Mouse (Mus musculus): ENCODE data around the gene Chuk. TPM values are rescaled to one million over a fixed set of nuclear protein-coding genes. Genes with fewer than 3 reads are reported as not detected.

The Chuk gene
- 22.3 and 26.1 TPM in 2 replicates for polyA plus RNA-seq (2012; rRNA removed)

GRCm38 (mm10) chr19:44106831-44107660, at the start of gene Chuk:
TSS of gene Chuk (minus strand) at chr19:44107480.

DNA sequence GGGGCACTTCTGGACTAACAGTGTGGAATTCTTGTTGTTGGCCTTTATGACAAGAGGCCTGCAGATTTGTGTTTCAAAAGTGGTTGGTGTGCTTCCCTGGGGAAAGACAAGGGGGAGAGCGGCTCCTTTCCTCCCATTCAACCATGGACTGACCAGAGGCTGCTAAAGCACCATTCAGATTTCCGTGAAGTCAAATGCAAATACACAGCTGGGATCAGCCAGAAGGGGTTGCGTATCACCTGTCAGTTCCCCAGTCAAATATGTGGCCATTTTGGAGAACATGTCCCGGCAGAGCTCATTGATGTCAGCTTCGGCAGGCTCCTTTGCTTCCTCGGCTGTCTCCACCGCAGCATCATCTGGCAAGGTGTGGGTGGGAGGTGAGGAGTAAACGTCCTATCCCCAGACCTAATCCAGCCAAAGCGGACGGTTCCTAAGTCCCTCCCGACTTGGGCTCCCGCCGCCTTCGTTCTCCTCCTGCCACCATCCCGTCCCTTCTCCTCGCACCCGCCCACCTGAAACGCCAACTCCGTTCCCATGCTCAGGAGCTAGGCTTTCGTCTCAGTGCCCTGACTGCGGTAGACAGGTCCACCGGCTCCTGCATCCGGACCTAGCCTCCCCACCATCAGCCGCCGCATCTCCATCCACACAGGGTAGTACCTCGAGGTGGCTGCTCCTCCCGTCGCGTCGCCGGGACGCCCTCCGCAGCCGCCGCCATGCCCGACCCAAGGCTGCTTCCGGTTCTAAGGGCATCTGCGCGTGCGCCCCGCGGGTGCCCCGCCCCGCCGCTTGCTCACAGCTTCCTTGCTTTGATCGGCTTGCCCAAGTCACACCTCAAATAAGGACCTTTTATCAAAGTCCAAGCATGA, 38.7 kb upstream of the Chuk start, which contains the start of gene Bloc1s2:
Gene Bloc1s2, minus strand, starts transcription at position 745 of the 866 bp plus-strand sequence.

GRCm38 (mm10) chr19:44135072-44135959, 28.0 kb upstream of the Chuk start, which contains the start of gene Cwf19l1:
TSS of gene Cwf19l1 (minus strand) at chr19:44135876.

DNA sequence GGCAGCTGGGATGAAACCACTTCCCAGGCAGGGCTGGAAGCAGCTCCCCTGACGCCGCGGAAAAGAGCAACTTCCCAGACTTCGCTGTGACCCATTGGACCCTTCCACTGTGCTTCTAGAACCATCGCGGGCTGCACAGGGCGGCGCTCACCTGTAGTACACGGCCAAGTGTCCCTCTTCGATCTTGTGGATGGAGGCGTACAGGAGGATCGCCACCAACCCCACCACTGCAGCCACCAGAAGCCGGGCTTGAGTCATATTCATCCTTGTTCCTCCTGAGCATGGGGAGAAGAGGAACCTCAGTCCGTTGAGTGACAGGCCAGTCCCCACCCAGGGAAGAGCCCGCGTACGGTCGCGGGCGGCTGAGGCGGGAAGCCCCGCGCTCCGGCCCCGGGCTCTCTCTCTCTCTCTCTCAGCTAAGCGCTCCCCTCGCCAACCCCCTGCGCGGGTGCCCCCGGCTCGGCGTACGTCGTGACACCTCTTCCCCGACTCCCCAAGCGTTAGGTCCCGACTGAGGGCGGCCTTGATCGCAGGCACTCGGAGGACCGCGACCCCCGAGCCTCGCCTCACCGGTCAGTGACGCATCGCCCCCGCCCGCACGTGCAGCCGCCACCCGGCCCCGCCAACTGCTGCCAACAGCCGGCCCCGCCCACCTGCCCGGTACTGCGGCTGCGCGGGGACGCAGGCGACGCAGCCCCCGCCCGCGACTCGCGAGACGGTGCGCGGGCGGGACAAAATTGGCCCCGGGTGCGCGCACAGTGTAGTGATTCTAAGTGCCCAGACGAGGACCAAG, 38.0 kb downstream of the Chuk start, which contains the start of gene Erlin1:
Gene Erlin1, minus strand, starts transcription at position 665 of the 793 bp plus-strand sequence.

DNA sequence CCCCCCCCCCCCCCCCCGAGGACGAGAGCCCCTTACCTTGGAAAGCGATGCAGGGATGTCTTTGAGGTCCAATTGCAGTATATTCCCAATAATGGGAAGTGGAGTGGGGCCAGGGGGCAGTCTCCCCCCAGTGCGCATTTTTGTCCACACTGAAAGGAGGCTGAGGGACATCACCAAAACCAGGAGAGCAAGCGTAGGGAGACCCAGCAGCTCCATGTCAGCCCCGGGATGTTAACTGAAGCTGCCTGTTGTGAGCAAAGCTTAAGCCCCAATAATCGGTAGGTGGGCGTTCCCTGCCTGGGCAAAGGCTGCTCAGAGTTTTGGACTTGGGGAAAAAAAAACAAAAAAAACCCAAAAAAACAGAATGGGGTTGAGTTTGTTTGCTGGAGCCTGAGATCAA, 78.3 kb downstream of the Chuk start, which contains the start of gene Cyp2c23:
Gene Cyp2c23, minus strand, starts transcription at position 237 of the 400 bp plus-strand sequence.

Other genes with a start within 250 kb of the Chuk start
- 2.0 TPM in 2 replicates for gene Dnmbp, start 167.3 kb downstream of the Chuk start, polyA plus RNA-seq (2012; rRNA removed)
- gene Cpn1, start 120.9 kb downstream of the Chuk start, polyA plus RNA-seq (2012; rRNA removed): 43.5 and 50.3 TPM in 2 replicates
- 10.4 and 12.0 TPM in 2 replicates for gene Cyp2c23, start 78.3 kb downstream of the Chuk start, polyA plus RNA-seq (2012; rRNA removed)
- 11.3 and 13.3 TPM in 2 replicates for gene Erlin1, start 37.7 kb downstream of the Chuk start, polyA plus RNA-seq (2012; rRNA removed)
- 9.0 and 10.2 TPM in 2 replicates for gene Cwf19l1, start 28.4 kb upstream of the Chuk start, polyA plus RNA-seq (2012; rRNA removed)
- gene Bloc1s2, start 39.0 kb upstream of the Chuk start, polyA plus RNA-seq (2012; rRNA removed): 27.3 and 33.5 TPM in 2 replicates
- not detected in 2 replicates for gene Pkd2l1, start 85.0 kb upstream of the Chuk start, polyA plus RNA-seq (2012; rRNA removed)
- 0.01 TPM in 1 of 2 replicates, not detected in the other for gene Scd3, start 95.8 kb upstream of the Chuk start, polyA plus RNA-seq (2012; rRNA removed)
- gene Scd2, start 186.2 kb upstream of the Chuk start, polyA plus RNA-seq (2012; rRNA removed): 87.0 and 90.6 TPM in 2 replicates
- gene Scd4, start 225.6 kb upstream of the Chuk start, polyA plus RNA-seq (2012; rRNA removed): 0.06 and 0.07 TPM in 2 replicates